Mouse (Mus musculus) bone marrow macrophage, adult 2 months (primary cell): ENCODE data around the gene Gtpbp1. TPM values are rescaled to one million over a fixed set of nuclear protein-coding genes. Genes with fewer than 3 reads are reported as not detected.

Experiments used
- H3K27ac ChIP-seq: 2 replicates; pipeline ENCODE4 v1.5.1; 2012; ENCODE audit warnings: low read depth, low read length; ENCODE audit not compliant: insufficient read depth
- H3K4me1 ChIP-seq: 2 replicates; pipeline ENCODE4 v1.6.1; 2012; ENCODE audit warnings: low read length; ENCODE audit not compliant: control insufficient read depth, insufficient read depth
- H3K4me3 ChIP-seq: 2 replicates; pipeline ENCODE4 v1.5.1; 2012; ENCODE audit warnings: mild to moderate bottlenecking, low read length, moderate library complexity; ENCODE audit not compliant: insufficient read depth
- CTCF ChIP-seq: IDR thresholded peaks from 2 replicates; pipeline ENCODE4 v1.5.1; 2012; ENCODE audit warnings: low read depth, mild to moderate bottlenecking, low read length, moderate library complexity
- POLR2A ChIP-seq: IDR thresholded peaks from 2 replicates; pipeline ENCODE4 v1.6.1; 2012; ENCODE audit warnings: mild to moderate bottlenecking, low read depth, low read length, borderline replicate concordance
- polyA plus RNA-seq: library from polyadenylated mRNA; stranded (reverse); fragments of >200 nt; gene quantifications from 2 replicates; pipeline ENCODE4 v1.2.4, GENCODE M21; 2012; ENCODE audit not compliant: missing spikeins, insufficient read depth, insufficient read length

Gtpbp1 gene
- polyA plus RNA-seq, 1 experiment = 32.7 TPM

DNA sequence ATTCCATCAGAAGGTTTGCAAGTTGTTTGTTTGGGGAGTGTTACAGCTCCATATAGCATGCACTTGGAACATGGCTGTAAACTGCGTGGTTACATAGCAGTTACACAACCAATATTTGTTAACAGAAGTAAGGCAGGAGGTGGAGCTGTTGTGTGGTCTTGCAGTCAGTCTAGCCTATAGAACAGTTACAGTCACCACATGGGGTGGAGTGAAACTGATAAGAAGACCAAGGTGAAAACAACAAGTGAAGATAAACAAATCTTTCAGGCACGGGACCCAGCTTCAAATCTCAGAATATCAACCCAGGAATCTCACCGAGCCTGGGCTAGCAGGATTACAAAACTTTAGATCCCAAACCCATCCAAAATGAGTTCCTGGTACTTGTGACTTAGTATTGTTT, 50.1 kb downstream of the Gtpbp1 start:
- Histone ChIP-seq H3K4me3 (peak overlapping the region; percentile 78; the same call in 1 of the 2 replicates), H3K4me1 (peaks cover 13% of the 10 kb centered on the region), H3K27ac (no peak overlapping the region)
- TF ChIP-seq CTCF (no peak), POLR2A (no peak)

DNA sequence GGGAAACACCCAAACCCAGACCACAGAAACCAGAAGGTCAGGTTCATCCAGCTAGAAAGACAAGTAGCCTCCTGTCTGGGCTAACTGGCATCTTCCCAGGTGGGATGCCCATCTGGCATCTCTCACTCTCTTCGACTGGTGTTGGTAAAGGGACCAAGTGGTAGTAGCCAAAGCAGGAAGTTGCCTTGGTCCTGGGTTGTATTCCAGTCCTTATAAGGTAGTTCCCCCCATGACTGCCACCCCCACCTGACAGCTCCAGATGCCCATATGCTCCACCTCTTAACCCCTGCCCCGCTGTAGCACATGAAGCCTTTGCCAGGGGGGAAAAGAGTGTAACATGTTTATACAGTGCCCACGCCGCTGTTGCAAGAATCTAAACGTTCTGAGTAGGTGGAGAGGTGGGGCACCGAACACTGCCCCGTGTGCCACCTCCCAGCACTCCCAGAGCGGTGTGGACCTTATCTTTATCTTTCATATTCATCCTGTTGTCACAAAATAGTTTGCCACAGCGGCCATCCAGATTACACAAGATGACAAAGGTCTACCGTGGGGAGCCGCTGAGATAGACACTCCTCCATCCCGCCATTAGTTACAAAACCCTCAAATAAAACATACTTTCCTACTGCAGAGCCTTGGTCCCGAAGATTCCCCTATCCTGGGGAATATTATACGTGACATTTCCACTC, 50.7 kb downstream of the Gtpbp1 start:
- H3K4me3 ChIP-seq = peak overlapping the region; percentile 78
- peak overlapping the region; percentile 78 for H3K27ac ChIP-seq
- TF ChIP-seq CTCF (no peak), POLR2A (no peak)
- peaks cover 13% of the 10 kb centered on the region for H3K4me1 ChIP-seq

DNA sequence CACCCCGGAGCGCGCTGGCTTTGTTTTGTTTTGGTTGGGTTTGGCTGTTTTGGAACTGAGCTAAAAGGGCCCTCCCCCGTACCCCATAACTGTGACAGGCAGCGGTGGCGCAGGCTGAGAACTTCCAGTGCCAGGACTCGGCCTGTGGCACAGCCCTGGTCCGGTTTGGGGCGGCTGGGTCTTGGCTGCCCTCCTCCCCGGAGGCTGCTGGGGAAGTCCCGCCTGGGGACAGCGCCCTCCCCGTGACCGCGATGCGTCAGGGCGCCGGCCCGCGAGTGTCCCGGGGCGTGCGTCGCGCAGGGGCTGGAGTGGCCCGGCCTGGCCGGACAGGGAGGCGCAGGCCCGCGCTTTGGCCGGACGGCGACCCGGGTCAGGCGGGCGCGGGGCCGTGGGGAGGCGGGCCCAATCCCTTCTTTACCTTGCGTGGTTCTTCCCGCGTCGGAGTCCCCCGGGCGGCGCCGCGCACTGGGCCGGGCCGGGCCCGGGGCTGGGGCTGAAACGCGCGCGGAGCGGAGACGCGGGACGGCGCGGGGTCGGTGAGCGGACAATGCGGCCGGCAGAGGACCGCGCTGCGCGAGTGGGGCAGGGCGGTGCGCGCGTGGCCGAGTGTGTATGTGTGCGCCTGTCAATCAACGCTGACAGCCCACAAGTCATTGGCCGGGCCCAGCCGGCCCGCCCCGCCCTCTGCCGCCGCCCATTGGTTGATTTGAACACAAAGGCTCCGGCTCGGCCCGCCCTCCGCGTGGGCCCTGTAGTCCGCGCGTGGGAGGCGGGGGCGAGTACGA, 51.5 kb downstream of the Gtpbp1 start, which contains the start of gene Sun2:
TSS of gene Sun2 (minus strand) at position 616 of the 785 bp plus-strand sequence.
- peaks cover 13% of the 10 kb centered on the region for H3K4me1 ChIP-seq
- TF ChIP-seq CTCF (no peak), POLR2A (no peak)
- peak within 1 kb of the TSS; percentile 78 for H3K27ac ChIP-seq

DNA sequence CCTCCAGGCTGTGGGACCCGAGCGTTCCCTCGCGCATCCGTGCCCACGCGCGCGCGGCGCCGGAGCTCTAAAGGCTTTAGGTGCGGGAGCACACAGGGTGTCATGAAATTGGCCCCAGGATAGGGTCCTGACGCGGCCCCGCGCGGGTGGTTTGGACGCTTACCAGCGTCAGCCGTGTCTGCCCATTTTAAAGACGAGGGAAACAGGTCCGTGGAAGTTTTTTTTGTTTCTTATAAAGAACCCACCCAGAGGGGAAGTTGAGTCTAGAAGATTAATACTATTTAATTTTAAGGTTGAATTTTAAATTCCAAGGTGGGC, 52.0 kb downstream of the Gtpbp1 start:
- Histone ChIP-seq H3K4me3 (peak overlapping the region; percentile 78), H3K4me1 (peaks cover 13% of the 10 kb centered on the region), H3K27ac (no peak overlapping the region)
- no peak for TF ChIP-seq CTCF
- no peak for TF ChIP-seq POLR2A

More for the DNA sequence above, 51.5 kb downstream of the Gtpbp1 start, which contains the start of gene Sun2:
- H3K4me3 ChIP-seq = peak within 1 kb of the TSS; percentile 78

DNA sequence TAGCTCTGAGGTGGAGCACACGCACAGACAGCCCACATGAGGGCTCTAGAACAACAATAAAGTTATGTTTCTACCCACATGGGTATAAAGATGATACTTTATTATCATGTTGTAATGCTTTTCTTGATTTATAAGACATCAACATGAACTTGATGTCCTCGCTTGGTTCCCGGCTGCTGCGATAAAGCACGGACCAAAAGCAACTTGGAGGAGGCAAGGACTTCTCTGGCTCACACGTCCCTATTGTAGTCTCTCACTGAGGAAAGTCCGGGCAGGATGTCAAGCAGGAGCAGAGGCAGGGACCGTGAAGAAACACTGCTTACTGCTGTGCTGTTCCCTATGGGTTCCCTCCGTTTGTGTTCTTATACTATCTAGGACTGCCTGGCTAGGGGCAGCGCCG, 53.4 kb downstream of the Gtpbp1 start:
- Histone ChIP-seq H3K4me1 (peaks cover 13% of the 10 kb centered on the region), H3K27ac (no peak overlapping the region), H3K4me3 (no peak overlapping the region)
- TF ChIP-seq CTCF (no peak), POLR2A (no peak)

DNA sequence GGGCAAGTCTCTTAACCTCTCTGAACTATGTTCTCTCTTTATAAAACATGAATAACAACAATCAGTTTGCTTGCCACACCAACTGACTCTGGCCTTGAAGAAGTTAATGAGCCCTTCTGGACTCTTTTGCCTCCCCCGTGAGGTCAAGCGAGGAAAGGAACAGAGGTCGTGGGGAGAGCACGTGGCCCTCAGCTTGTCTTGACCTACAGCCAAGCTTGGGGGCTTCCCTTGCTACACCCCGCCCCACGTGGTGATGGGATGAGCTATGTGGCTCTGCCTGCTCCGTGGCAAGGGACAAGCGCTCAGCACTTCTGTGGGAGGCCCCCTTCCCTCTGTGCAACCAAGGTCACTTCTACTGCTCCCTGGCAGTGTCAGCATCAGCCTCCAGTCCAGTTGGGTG, 54.1 kb downstream of the Gtpbp1 start:
- H3K4me3 ChIP-seq = no peak overlapping the region
- TF ChIP-seq POLR2A = no peak
- no peak for TF ChIP-seq CTCF
- no peak overlapping the region for H3K27ac ChIP-seq
- peaks cover 13% of the 10 kb centered on the region for H3K4me1 ChIP-seq

DNA sequence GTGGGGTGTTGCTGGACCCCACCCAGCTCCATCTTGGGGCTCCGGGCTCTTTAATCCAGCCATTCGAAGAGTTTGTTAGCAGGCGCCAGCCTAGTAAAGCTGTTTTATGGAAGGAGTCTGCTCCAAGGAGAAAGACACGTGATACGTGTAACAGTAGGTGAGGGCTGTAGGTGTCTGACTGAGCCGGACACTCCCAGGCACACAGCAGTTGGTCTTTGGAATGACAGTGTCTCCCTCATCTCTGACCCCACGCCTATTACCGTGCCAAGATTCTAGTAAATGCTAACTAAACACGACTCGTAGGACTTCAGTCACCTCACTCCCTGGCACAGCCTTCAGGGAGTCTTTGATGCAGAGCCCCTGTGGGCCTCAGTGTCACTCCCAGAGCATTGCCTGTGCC, 54.7 kb downstream of the Gtpbp1 start:
- Histone ChIP-seq H3K4me3 (no peak overlapping the region), H3K4me1 (peaks cover 13% of the 10 kb centered on the region), H3K27ac (no peak overlapping the region)
- TF ChIP-seq POLR2A (no peak), CTCF (no peak)

DNA sequence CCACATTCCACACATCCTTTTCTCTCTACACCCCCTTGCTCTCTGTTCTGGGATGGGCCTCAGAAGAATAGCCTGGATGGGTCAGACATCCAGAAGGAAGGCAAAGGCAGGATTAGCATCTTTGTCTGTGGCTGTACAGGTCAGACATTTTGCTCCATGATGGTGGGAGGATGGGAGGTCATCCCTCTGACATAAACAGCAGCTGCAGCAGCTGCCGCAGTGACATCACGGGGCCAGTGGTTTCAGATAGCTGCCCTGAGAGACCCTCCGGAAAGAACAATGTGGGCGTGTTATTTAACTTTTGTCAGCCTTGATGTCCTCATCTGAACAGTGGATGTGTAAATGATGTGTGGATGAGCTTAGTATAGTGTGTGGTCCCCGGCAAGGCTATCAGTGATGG, 55.2 kb downstream of the Gtpbp1 start:
- H3K4me1 ChIP-seq = peaks cover 9% of the 10 kb centered on the region
- H3K27ac ChIP-seq = no peak overlapping the region
- TF ChIP-seq CTCF (no peak), POLR2A (no peak)
- no peak overlapping the region for H3K4me3 ChIP-seq

DNA sequence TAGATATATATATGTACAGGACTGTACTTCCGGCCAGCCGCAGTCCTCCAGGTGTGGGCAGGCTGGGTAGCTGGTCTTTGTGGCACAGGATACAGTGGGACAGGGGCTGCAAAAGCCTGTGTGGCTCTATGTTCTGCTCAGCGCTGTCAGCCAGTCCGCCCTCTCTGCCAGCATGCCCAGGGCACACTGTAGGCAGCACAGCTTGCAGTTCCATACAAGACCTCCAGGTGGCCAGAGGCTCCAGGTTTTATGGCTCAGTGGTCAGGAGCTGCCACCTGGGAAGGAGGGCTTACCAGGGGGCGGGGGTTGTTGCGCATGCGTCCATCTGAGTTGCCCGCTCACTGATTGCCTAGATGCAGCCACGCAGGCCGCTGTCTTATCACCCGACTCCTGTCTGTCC, 57.4 kb downstream of the Gtpbp1 start:
- TF ChIP-seq POLR2A (no peak), CTCF (no peak)
- Histone ChIP-seq H3K4me3 (no peak overlapping the region), H3K27ac (no peak overlapping the region), H3K4me1 (peaks cover 3% of the 10 kb centered on the region)

DNA sequence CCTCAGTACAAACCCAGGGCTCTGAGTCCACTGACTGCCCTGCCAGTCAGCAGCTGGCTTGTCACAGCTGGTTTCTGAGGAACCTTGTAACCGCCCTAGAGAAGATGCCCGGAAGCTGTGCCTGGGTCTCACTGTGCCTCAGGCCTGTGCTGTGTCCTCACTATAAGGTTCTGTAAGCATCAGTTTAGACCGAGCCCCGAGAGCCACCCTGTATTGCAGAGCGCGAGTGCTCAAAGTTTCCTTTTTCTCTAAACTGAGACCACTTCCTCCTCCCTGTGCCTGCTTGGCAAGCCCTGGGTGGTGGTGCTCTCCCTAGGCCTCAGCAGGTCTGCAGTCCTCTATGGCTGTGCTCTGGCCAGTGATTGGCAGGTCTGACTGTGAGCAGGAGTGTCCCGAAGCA, 58.5 kb downstream of the Gtpbp1 start:
- TF ChIP-seq CTCF (peak; percentile 5; the same call in 1 of the 2 replicates), POLR2A (no peak)
- H3K4me1 ChIP-seq = no peaks in the 10 kb centered on the region
- H3K4me3 ChIP-seq = no peak overlapping the region
- H3K27ac ChIP-seq = no peak overlapping the region

DNA sequence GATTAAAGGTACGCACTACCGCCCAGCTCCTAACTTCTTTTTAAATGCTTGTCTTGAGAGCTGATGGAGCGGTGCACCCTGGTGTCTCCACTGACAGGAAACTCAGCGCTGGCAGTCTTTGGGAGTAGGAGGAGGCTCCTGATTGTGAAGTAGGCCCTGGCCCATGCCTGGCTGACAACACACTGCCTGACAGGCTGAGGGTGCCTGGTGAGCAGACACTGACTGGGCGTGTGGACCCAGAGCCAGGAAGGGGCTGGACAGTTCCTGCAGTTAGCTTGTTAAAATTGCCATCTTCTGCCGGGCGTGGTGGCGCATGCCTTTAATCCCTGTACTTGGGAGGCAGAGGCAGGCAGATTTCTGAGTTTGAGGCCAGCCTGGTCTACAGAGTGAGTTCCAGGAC, 59.6 kb downstream of the Gtpbp1 start:
- H3K4me1 ChIP-seq = no peaks in the 10 kb centered on the region
- TF ChIP-seq POLR2A (no peak), CTCF (no peak)

More for the DNA sequence above, 59.6 kb downstream of the Gtpbp1 start:
- no peak overlapping the region for H3K4me3 ChIP-seq
- H3K27ac ChIP-seq = no peak overlapping the region
